Mouse (Mus musculus) limb, embryonic 12.5 days (tissue): ENCODE data around the gene Itprip. TPM values are rescaled to one million over a fixed set of nuclear protein-coding genes. Genes with fewer than 3 reads are reported as not detected.
"Not testable (repeated sequence)": the region's sequence is repeated elsewhere in the genome, so short reads cannot be mapped to it uniquely, and the experiment has no call there.

Source experiments
- ATAC-seq: fragments of 200-750 bp; cut with Nextera tagmentation; 2 replicates; pipeline ENCODE4 v1.8.0; 2017; ENCODE audit warnings: low read depth, moderate TSS enrichment; ENCODE audit not compliant: insufficient number of reproducible peaks, insufficient read depth, low FRiP score, low TSS enrichment
- H3K27ac ChIP-seq: fragments of 300-500 bp; sonication (generic); 2 replicates; pipeline ENCODE4 v1.5.1; 2016; ENCODE audit warnings: mild to moderate bottlenecking, moderate library complexity
- H3K27me3 ChIP-seq: fragments of 300-500 bp; sonication (generic); 2 replicates; pipeline ENCODE4 v1.6.1; 2016; ENCODE audit warnings: mild to moderate bottlenecking, moderate library complexity
- H3K36me3 ChIP-seq: fragments of 300-500 bp; sonication (generic); 2 replicates; pipeline ENCODE4 v1.6.1; 2016; ENCODE audit warnings: mild to moderate bottlenecking, moderate library complexity
- H3K4me1 ChIP-seq: fragments of 300-500 bp; sonication (generic); replicated peaks from 2 replicates; pipeline ENCODE4 v1.6.1; 2016
- H3K4me2 ChIP-seq: fragments of 300-500 bp; sonication (generic); 2 replicates; pipeline ENCODE4 v1.6.1; 2016; ENCODE audit warnings: mild to moderate bottlenecking, moderate library complexity
- H3K4me3 ChIP-seq: fragments of 300-500 bp; sonication (generic); replicated peaks from 2 replicates; pipeline ENCODE4 v1.5.1; 2016; ENCODE audit warnings: mild to moderate bottlenecking
- H3K9ac ChIP-seq: fragments of 300-500 bp; sonication (generic); replicated peaks from 2 replicates; pipeline ENCODE4 v1.6.1; 2016; ENCODE audit warnings: mild to moderate bottlenecking, moderate library complexity
- H3K9me3 ChIP-seq: fragments of 300-500 bp; sonication (generic); 2 replicates; pipeline ENCODE4 v1.6.1; 2016; ENCODE audit warnings: mild to moderate bottlenecking, moderate library complexity
- WGBS: fragments of 180-500 bp; shearing (Covaris S2); methylation state at CpG from one replicate; pipeline ENCODE4 v1.1.7; 2016; 5-methylcytosine and 5-hydroxymethylcytosine counted together
- microRNA-seq: library from miRNA; unstranded; fragments of <30 nt; microRNA quantifications from one replicate; pipeline ENCODE4, GENCODE M21; 2017
- polyA plus RNA-seq: library from polyadenylated mRNA; unstranded; fragments of >200 nt; fragmentation: Nextera tagmentation; extraction: Ambion mirVana; gene quantifications from 2 replicates; pipeline ENCODE4 v1.2.1, GENCODE M21; 2016

Itprip gene
- polyA plus RNA-seq, 1 experiment from 2014 or later, result 29.9 TPM

GRCm38 (mm10) chr19:47853053-47853452 lies 66.0 kb downstream of the Itprip start:
- Histone ChIP-seq H3K9ac (no peak overlapping the region), H3K4me3 (no peak overlapping the region), H3K9me3 (no peaks in the 10 kb centered on the region), H3K36me3 (peaks cover 6% of the 10 kb centered on the region; the same call in 1 of the 2 replicates), H3K4me2 (no peak overlapping the region), H3K4me1 (peaks cover 15% of the 10 kb centered on the region), H3K27ac (no peak overlapping the region), H3K27me3 (no peaks in the 10 kb centered on the region)
- no peak for ATAC-seq
- WGBS, result 77% methylated on average over 3 of the region's 3 CpGs

GRCm38 (mm10) chr19:47852131-47852530 lies 67.0 kb downstream of the Itprip start:
- H3K9ac ChIP-seq, H3K27me3 ChIP-seq, H3K9me3 ChIP-seq, H3K27ac ChIP-seq, H3K36me3 ChIP-seq, ATAC-seq, H3K4me2 ChIP-seq, H3K4me3 ChIP-seq: not testable (repeated sequence)
- 87% methylated on average over 3 of the region's 3 CpGs for WGBS
- H3K4me1 ChIP-seq, result peaks cover 15% of the 10 kb centered on the region

- no peak overlapping the region for H3K4me3 ChIP-seq
- no peak overlapping the region for H3K9ac ChIP-seq
- no peak overlapping the region for H3K27ac ChIP-seq
- 93% methylated on average over 3 of the region's 3 CpGs for WGBS
- no peaks in the 10 kb centered on the region for H3K36me3 ChIP-seq
- no peak for ATAC-seq
- H3K4me2 ChIP-seq, result no peak overlapping the region
- H3K4me1 ChIP-seq, result peaks cover 8% of the 10 kb centered on the region
- no peaks in the 10 kb centered on the region for H3K27me3 ChIP-seq
- no peaks in the 10 kb centered on the region for H3K9me3 ChIP-seq
These were observed 69.4 kb downstream of the Itprip start for GRCm38 (mm10) chr19:47849735-47850134.

Small RNA genes lying within 50 kb of the gene (microRNA-seq; reads per million reads assigned to microRNA genes)
- not detected for gene Gm22240

Other genes starting within 250 kb of the Itprip start
- gene Col17a1, start 227.2 kb downstream of the Itprip start, polyA plus RNA-seq, result 9.1 and 9.3 TPM in 2 replicates
- gene Sfr1, start 187.6 kb downstream of the Itprip start, polyA plus RNA-seq, result 273 and 307 TPM in 2 replicates
- 211 and 229 TPM in 2 replicates for gene Gsto1, start 64.3 kb downstream of the Itprip start, polyA plus RNA-seq
- 0.59 and 0.97 TPM in 2 replicates for gene Gsto2, start 53.8 kb downstream of the Itprip start, polyA plus RNA-seq
- 0.09 TPM in 1 of 2 replicates, not detected in the other for gene Cfap43, start within 50 bp of the Itprip start, polyA plus RNA-seq
- 0.08 TPM in 1 of 2 replicates, not detected in the other for gene Cfap58, start 18.4 kb upstream of the Itprip start, polyA plus RNA-seq